Mouse (Mus musculus): ENCODE measurements around the gene Mlycd.
"Not testable (repeated sequence)": the region's sequence is repeated elsewhere in the genome, so short reads cannot be mapped to it uniquely, and the experiment has no call there.

Mlycd gene

GRCm38 (mm10) chr8:119394524-119395026 is at the start of gene Mlycd:
Gene Mlycd, plus strand, starts transcription at chr8:119394878.
- peak; percentile 96 for DNase-seq

GRCm38 (mm10) chr8:119345029-119345682 is 49.5 kb upstream of the Mlycd start:
- DNase-seq, result peak; percentile 22

- no peak for DNase-seq
Observed at GRCm38 (mm10) chr8:119345683-119346075, 49.0 kb upstream of the Mlycd start.

GRCm38 (mm10) chr8:119351647-119352046 is 43.0 kb upstream of the Mlycd start:
- DNase-seq, result no peak

- no peak for DNase-seq
Observed at GRCm38 (mm10) chr8:119352977-119353658, 41.6 kb upstream of the Mlycd start.

- DNase-seq, result no peak
Observed at GRCm38 (mm10) chr8:119353659-119354023, 41.0 kb upstream of the Mlycd start.

- not testable (repeated sequence) for DNase-seq
Observed at GRCm38 (mm10) chr8:119356631-119357030, 38.0 kb upstream of the Mlycd start.

GRCm38 (mm10) chr8:119358175-119358574 is 36.5 kb upstream of the Mlycd start:
- DNase-seq, result no peak

GRCm38 (mm10) chr8:119358836-119359235 is 35.8 kb upstream of the Mlycd start:
- peak; percentile 75 for DNase-seq

GRCm38 (mm10) chr8:119360686-119361295 is 33.9 kb upstream of the Mlycd start:
- no peak for DNase-seq

- not testable (repeated sequence) for DNase-seq
Observed at GRCm38 (mm10) chr8:119374716-119375115, 20.0 kb upstream of the Mlycd start.

- no peak for DNase-seq
Observed at GRCm38 (mm10) chr8:119378476-119378875, 16.2 kb upstream of the Mlycd start.

GRCm38 (mm10) chr8:119380619-119381018 is 14.1 kb upstream of the Mlycd start:
- DNase-seq, result peak; percentile 31

GRCm38 (mm10) chr8:119384478-119384877 is 10.2 kb upstream of the Mlycd start:
- peak; percentile 79 for DNase-seq

- DNase-seq, result no peak
Observed at GRCm38 (mm10) chr8:119385854-119386253, 8.8 kb upstream of the Mlycd start.

GRCm38 (mm10) chr8:119386988-119387387 is 7.7 kb upstream of the Mlycd start:
- no peak for DNase-seq

- DNase-seq, result no peak
Observed at GRCm38 (mm10) chr8:119394097-119394496, 581 bp upstream of the Mlycd start.

GRCm38 (mm10) chr8:119395072-119395950 is 633 bp downstream of the Mlycd start:
- DNase-seq, result no peak

- DNase-seq, result no peak
Observed at GRCm38 (mm10) chr8:119398558-119398957, 3.9 kb downstream of the Mlycd start.

- DNase-seq, result no peak
Observed at GRCm38 (mm10) chr8:119399255-119399654, 4.6 kb downstream of the Mlycd start.

- DNase-seq, result peak; percentile 32
Observed at GRCm38 (mm10) chr8:119400122-119400671, 5.5 kb downstream of the Mlycd start.

- DNase-seq, result no peak
Observed at GRCm38 (mm10) chr8:119400904-119401303, 6.2 kb downstream of the Mlycd start.

- no peak for DNase-seq
Observed at GRCm38 (mm10) chr8:119403912-119404311, 9.2 kb downstream of the Mlycd start.

All from kidney, postnatal 10 days (tissue).